ENCODE assay signal across 8 mouse cellular contexts in the genomic region with DNA sequence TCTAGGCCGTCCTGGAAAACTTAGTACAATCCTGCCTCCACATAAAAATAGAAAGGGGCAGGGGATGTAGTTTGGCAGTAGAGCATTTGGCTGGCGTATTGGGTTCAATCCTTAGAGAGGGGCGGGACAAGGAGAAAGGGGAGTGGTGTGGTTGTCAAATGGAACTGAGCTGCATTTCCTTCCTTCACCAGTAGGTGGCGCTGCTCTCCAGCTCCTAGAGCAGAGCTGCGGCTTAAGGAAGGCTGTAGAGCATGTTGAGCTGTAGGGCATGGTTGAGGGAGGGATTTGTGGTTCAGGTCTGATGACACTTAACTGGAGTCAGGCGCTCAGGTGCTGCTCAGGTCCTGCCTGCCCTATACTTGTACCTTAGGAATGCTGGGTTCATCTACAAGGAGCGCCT. TPM values are rescaled to one million over a fixed set of nuclear protein-coding genes. Genes with fewer than 3 reads are reported as not detected.
DNase-seq lines count a peak whose midpoint lies in the region; ATAC-seq lines count a peak whose summit lies in the region.

No protein-coding gene starts in this region.

- WGBS in hindbrain, embryonic 10.5 days, result 8% methylated on average over 7 of the region's 7 CpGs
- WGBS in lung, embryonic 15.5 days, result 5% methylated on average over 7 of the region's 7 CpGs

- H3K4me1 ChIP-seq in hindbrain, embryonic 10.5 days (replicated peaks), result peaks cover 44% of the 10 kb centered on the region
- H3K4me1 ChIP-seq in lung, embryonic 15.5 days, result peaks cover 11% of the 10 kb centered on the region; the same call in 1 of the 2 replicates

- H3K9me3 ChIP-seq in hindbrain, embryonic 10.5 days, result 0 out of 2 replicates have a peak, but pooled peaks cover 3% of the 10 kb centered on the region
- no peaks in the 10 kb centered on the region for H3K9me3 ChIP-seq in lung, embryonic 15.5 days

- peaks cover 20% of the 10 kb centered on the region for H3K36me3 ChIP-seq in hindbrain, embryonic 10.5 days
- no peaks in the 10 kb centered on the region for H3K36me3 ChIP-seq in lung, embryonic 15.5 days

- no peak overlapping the region for H3K27ac ChIP-seq in hindbrain, embryonic 10.5 days
- H3K27ac ChIP-seq in lung, embryonic 15.5 days, result no peak overlapping the region

- H3K4me2 ChIP-seq in lung, embryonic 15.5 days, result no peak overlapping the region

- ATAC-seq in lung, embryonic 15.5 days (ENCODE audit: borderline replicate concordance, extremely low read depth, low FRiP score, low TSS enrichment), result peak; percentile 80

- peaks cover 40% of the 10 kb centered on the region for H3K27me3 ChIP-seq in hindbrain, embryonic 10.5 days (ENCODE audit: insufficient read depth, poor library complexity, severe bottlenecking)
- peaks cover 15% of the 10 kb centered on the region for H3K27me3 ChIP-seq in lung, embryonic 15.5 days

- DNase-seq in Muller cell, postnatal 12 days (ENCODE audit: inconsistent ontology term), result peak; percentile 83
- DNase-seq in cerebellum, adult 9-11 months, result peak; percentile 86
- peak; percentile 85 to 98 for DNase-seq in frontal cortex, adult 2 months (ENCODE audit: extremely low spot score in 1 of 2, low spot score in 1 of 2)
- peak; percentile 95 for DNase-seq in hindbrain, embryonic 10.5 days (ENCODE audit: low spot score)
- peak; percentile 90 for DNase-seq in layer of hippocampus, adult 9-10 months (ENCODE audit: low spot score)
- peak; percentile 87 for DNase-seq in ovary, postnatal 10 days (ENCODE audit: low spot score)
- peak; percentile 87 for DNase-seq in thymus, postnatal 0 days (ENCODE audit: low spot score)

- H3K9ac ChIP-seq in lung, embryonic 15.5 days, result no peak overlapping the region

- no peak overlapping the region for H3K4me3 ChIP-seq in hindbrain, embryonic 10.5 days
- no peak overlapping the region for H3K4me3 ChIP-seq in lung, embryonic 15.5 days

RNA-seq across cellular contexts. Expression of gene Srxn1, which starts 6.6 kb away (rescaled TPM):
- polyA plus RNA-seq in frontal cortex, adult 2 months (2012; rRNA removed), result 91.2 and 95.2 TPM in 2 replicates
- 15.6 and 18.7 TPM in 2 replicates for polyA plus RNA-seq in hindbrain, embryonic 10.5 days (2016; fragmentation: Nextera tagmentation; extraction: Ambion mirVana)
- polyA plus RNA-seq in lung, embryonic 15.5 days (2015; fragmentation: Nextera tagmentation; extraction: Ambion mirVana), result 5.9 and 7.7 TPM in 2 replicates
- polyA plus RNA-seq in thymus, postnatal 0 days (2015; fragmentation: Nextera tagmentation; extraction: Ambion mirVana), result 23.2 and 23.6 TPM in 2 replicates

RNA-seq across cellular contexts. Expression of gene Scrt2, which starts 30.6 kb away (rescaled TPM):
- 15.5 and 19.7 TPM in 2 replicates for polyA plus RNA-seq in frontal cortex, adult 2 months (2012; rRNA removed)
- 5.5 and 19.0 TPM in 2 replicates for polyA plus RNA-seq in hindbrain, embryonic 10.5 days (2016; fragmentation: Nextera tagmentation; extraction: Ambion mirVana)
- polyA plus RNA-seq in lung, embryonic 15.5 days (2015; fragmentation: Nextera tagmentation; extraction: Ambion mirVana), result not detected in 2 replicates
- polyA plus RNA-seq in thymus, postnatal 0 days (2015; fragmentation: Nextera tagmentation; extraction: Ambion mirVana), result 0.08 TPM in 1 of 2 replicates, not detected in the other

RNA-seq across cellular contexts. Expression of gene Tcf15, which starts 31.4 kb away (rescaled TPM):
- polyA plus RNA-seq in frontal cortex, adult 2 months (2012; rRNA removed), result 3.3 TPM in 2 replicates
- polyA plus RNA-seq in hindbrain, embryonic 10.5 days (2016; fragmentation: Nextera tagmentation; extraction: Ambion mirVana), result 5.2 and 7.6 TPM in 2 replicates
- 7.8 and 9.0 TPM in 2 replicates for polyA plus RNA-seq in lung, embryonic 15.5 days (2015; fragmentation: Nextera tagmentation; extraction: Ambion mirVana)
- polyA plus RNA-seq in thymus, postnatal 0 days (2015; fragmentation: Nextera tagmentation; extraction: Ambion mirVana), result 2.1 TPM in 2 replicates
